Mouse (Mus musculus): ENCODE results near the gene Mmp1b.

- TF ChIP-seq EP300 (IDR thresholded peaks at IDR 0.05; ENCODE audit: insufficient read depth, low read depth, low read length) (no peak), POLR2A (IDR thresholded peaks at IDR 0.05; ENCODE audit: insufficient read depth, low read length) (no peak)
Observed at GRCm38 (mm10) chr9:7335766-7336680, 51.8 kb downstream of the Mmp1b start.
